Mouse (Mus musculus) limb, embryonic 14.5 days (tissue): Measurements from ENCODE around the gene Kctd6. TPM values are rescaled to one million over a fixed set of nuclear protein-coding genes. Genes with fewer than 3 reads are reported as not detected.

Experiments
- ATAC-seq: fragments of 200-750 bp; cut with Nextera tagmentation; 2 replicates; pipeline ENCODE4 v1.8.0; 2017; ENCODE audit warnings: low read depth, moderate number of reproducible peaks, moderate TSS enrichment; ENCODE audit not compliant: low FRiP score
- DNase-seq: peaks from one replicate; pipeline ENCODE4 v3.0.0-alpha.2; 2015; ENCODE audit warnings: low spot score
- H3K27ac ChIP-seq: fragments of 300-500 bp; sonication (generic); replicated peaks from 2 replicates; pipeline ENCODE4 v1.5.1; 2014; ENCODE audit warnings: low read depth, mild to moderate bottlenecking, low read length, moderate library complexity, mixed read lengths
- H3K27me3 ChIP-seq: fragments of 300-500 bp; sonication (generic); 2 replicates; pipeline ENCODE4 v1.6.1; 2014; ENCODE audit warnings: low read length, mixed read lengths; ENCODE audit not compliant: control insufficient read depth, insufficient read depth
- H3K36me3 ChIP-seq: fragments of 300-500 bp; sonication (generic); 2 replicates; pipeline ENCODE4 v1.6.1; 2014; ENCODE audit warnings: mild to moderate bottlenecking, low read length, moderate library complexity, mixed read lengths; ENCODE audit not compliant: control insufficient read depth, insufficient read depth
- H3K4me1 ChIP-seq: fragments of 300-500 bp; sonication (generic); 2 replicates; pipeline ENCODE4 v1.6.1; 2014; ENCODE audit warnings: antibody characterized with exemption, low read length, mixed read lengths; ENCODE audit not compliant: control insufficient read depth, insufficient read depth
- H3K4me2 ChIP-seq: fragments of 300-500 bp; sonication (generic); replicated peaks from 2 replicates; pipeline ENCODE4 v1.6.1; 2014; ENCODE audit warnings: low read depth, mild to moderate bottlenecking, low read length, moderate library complexity; ENCODE audit not compliant: severe bottlenecking
- H3K4me3 ChIP-seq: fragments of 300-500 bp; sonication (generic); replicated peaks from 2 replicates; pipeline ENCODE4 v1.5.1; 2014; ENCODE audit warnings: low read length
- H3K9ac ChIP-seq: fragments of 300-500 bp; sonication (generic); 2 replicates; pipeline ENCODE4 v1.6.1; 2014; ENCODE audit warnings: mild to moderate bottlenecking, low read depth, low read length, moderate library complexity; ENCODE audit not compliant: severe bottlenecking
- H3K9me3 ChIP-seq: fragments of 300-500 bp; sonication (generic); 2 replicates; pipeline ENCODE4 v1.6.1; 2016; ENCODE audit warnings: low read length; ENCODE audit not compliant: control insufficient read depth
- POLR2A ChIP-seq: fragments of 200-500 bp; IDR thresholded peaks from 2 replicates; pipeline ENCODE4 v1.8.0; 2012; ENCODE audit warnings: inconsistent platforms, mild to moderate bottlenecking, moderate library complexity, borderline replicate concordance; ENCODE audit not compliant: insufficient read depth, insufficient read length; ENCODE audit errors: extremely low read depth
- WGBS: fragments of 180-500 bp; shearing (Covaris S2); extraction: QIAGEN DNeasy Blood & Tissue Kit; methylation state at CpG from one replicate; pipeline ENCODE4 v1.1.7; 2014; 5-methylcytosine and 5-hydroxymethylcytosine counted together
- polyA plus RNA-seq, 2 experiments: library from polyadenylated mRNA; depleted of rRNA in 1 of 2; stranded (reverse) in 1 of 2; unstranded in 1 of 2; fragments of >200 nt; fragmentation: Nextera tagmentation in 1 of 2; extraction: Ambion mirVana in 1 of 2; gene quantifications; 2 replicates each; pipeline versions ENCODE4 v1.2.1 to v1.2.3; 2012 to 2014

Kctd6 gene
- polyA plus RNA-seq, 2 experiments, result 11.2 to 15.8 TPM

- WGBS, result 35% methylated on average over 12 of the region's 12 CpGs
- no peak for TF ChIP-seq POLR2A
- H3K36me3 ChIP-seq, result no peaks in the 10 kb centered on the region
- H3K4me3 ChIP-seq, result no peak overlapping the region
- no peak overlapping the region for H3K4me2 ChIP-seq
- no peaks in the 10 kb centered on the region for H3K27me3 ChIP-seq
- no peak overlapping the region for H3K27ac ChIP-seq
- no peaks in the 10 kb centered on the region for H3K9me3 ChIP-seq
- ATAC-seq, result no peak
- no peak overlapping the region for H3K9ac ChIP-seq
- DNase-seq, result no peak
- 0 out of 2 replicates have a peak, but pooled peaks cover 5% of the 10 kb centered on the region for H3K4me1 ChIP-seq
These were observed 22.5 kb upstream of the Kctd6 start for GRCm38 (mm10) chr14:8191331-8191965.

- DNase-seq (no peak), ATAC-seq (no peak)
- Histone ChIP-seq H3K4me3 (no peak overlapping the region), H3K4me1 (0 out of 2 replicates have a peak, but pooled peaks cover 5% of the 10 kb centered on the region), H3K27ac (no peak overlapping the region), H3K27me3 (no peaks in the 10 kb centered on the region), H3K36me3 (no peaks in the 10 kb centered on the region), H3K4me2 (no peak overlapping the region), H3K9ac (no peak overlapping the region), H3K9me3 (no peaks in the 10 kb centered on the region)
- WGBS, result 74% methylated on average over 6 of the region's 6 CpGs
- no peak for TF ChIP-seq POLR2A
These were observed 21.2 kb upstream of the Kctd6 start for GRCm38 (mm10) chr14:8192727-8193126.

- Histone ChIP-seq H3K4me3 (no peak overlapping the region), H3K27ac (no peak overlapping the region), H3K27me3 (no peaks in the 10 kb centered on the region), H3K4me2 (no peak overlapping the region), H3K4me1 (no peaks in the 10 kb centered on the region), H3K9me3 (no peaks in the 10 kb centered on the region), H3K36me3 (no peaks in the 10 kb centered on the region), H3K9ac (no peak overlapping the region)
- no peak for TF ChIP-seq POLR2A
- WGBS, result 84% methylated on average over 5 of the region's 5 CpGs
- DNase-seq (no peak), ATAC-seq (no peak)
These were observed 13.2 kb upstream of the Kctd6 start for GRCm38 (mm10) chr14:8200769-8201168.

- no peaks in the 10 kb centered on the region for H3K27me3 ChIP-seq
- H3K36me3 ChIP-seq, result no peaks in the 10 kb centered on the region
- H3K9ac ChIP-seq, result no peak overlapping the region
- 75% methylated on average over 3 of the region's 3 CpGs for WGBS
- H3K4me2 ChIP-seq, result no peak overlapping the region
- DNase-seq (no peak), ATAC-seq (no peak)
- H3K4me1 ChIP-seq, result no peaks in the 10 kb centered on the region
- no peak overlapping the region for H3K27ac ChIP-seq
- no peaks in the 10 kb centered on the region for H3K9me3 ChIP-seq
- no peak overlapping the region for H3K4me3 ChIP-seq
- TF ChIP-seq POLR2A, result no peak
These were observed 12.2 kb upstream of the Kctd6 start for GRCm38 (mm10) chr14:8201715-8202114.

GRCm38 (mm10) chr14:8206179-8206910 is 7.6 kb upstream of the Kctd6 start:
- no peaks in the 10 kb centered on the region for H3K36me3 ChIP-seq
- 39% methylated on average over 9 of the region's 9 CpGs for WGBS
- H3K9ac ChIP-seq, result no peak overlapping the region
- no peaks in the 10 kb centered on the region for H3K27me3 ChIP-seq
- H3K4me2 ChIP-seq, result no peak overlapping the region
- H3K4me1 ChIP-seq, result 0 out of 2 replicates have a peak, but pooled peaks cover 5% of the 10 kb centered on the region
- no peaks in the 10 kb centered on the region for H3K9me3 ChIP-seq
- H3K4me3 ChIP-seq, result no peak overlapping the region
- H3K27ac ChIP-seq, result no peak overlapping the region
- ATAC-seq (no peak), DNase-seq (no peak)
- TF ChIP-seq POLR2A, result no peak
